Mouse (Mus musculus): ENCODE measurements around the gene Aadat. TPM values are rescaled to one million over a fixed set of nuclear protein-coding genes. Genes with fewer than 3 reads are reported as not detected.
A peak's percentile ranks its signal among the peaks of the same experiment; 100 is the strongest.
"Not testable (repeated sequence)": the region's sequence is repeated elsewhere in the genome, so short reads cannot be mapped to it uniquely, and the experiment has no call there.

Aadat gene
- 0.68 and 1.1 TPM in 2 replicates for polyA plus RNA-seq (2016; fragmentation: Nextera tagmentation; extraction: Ambion mirVana)

GRCm38 (mm10) chr8:60505653-60506521 is at the start of gene Aadat:
Gene Aadat, plus strand, starts transcription at chr8:60505932.
- Histone ChIP-seq H3K27me3 (no peaks in the 10 kb centered on the region), H3K27ac (no peak within 1 kb of the TSS), H3K4me1 (peaks cover 4% of the 10 kb centered on the region; the same call in 1 of the 2 replicates), H3K36me3 (no peaks in the 10 kb centered on the region), H3K4me2 (replicated peaks) (peak within 1 kb of the TSS; percentile 91), H3K9ac (peak within 1 kb of the TSS; percentile 68), H3K4me3 (peak within 1 kb of the TSS; percentile 54), H3K9me3 (replicated peaks) (no peaks in the 10 kb centered on the region)
- under 1% methylated on average over 25 of the region's 25 CpGs for WGBS
- ATAC-seq (ENCODE audit: low FRiP score) = peak; percentile 99

GRCm38 (mm10) chr8:60466686-60467335 is 38.9 kb upstream of the Aadat start:
- no peak overlapping the region for H3K9ac ChIP-seq
- no peak overlapping the region for H3K4me3 ChIP-seq
- H3K4me1 ChIP-seq = no peaks in the 10 kb centered on the region
- WGBS = 37% methylated on average over 15 of the region's 15 CpGs
- H3K4me2 ChIP-seq (replicated peaks) = 0 out of 2 replicates have a peak overlapping the region, but pooled peaks have one; percentile 13
- H3K27me3 ChIP-seq = no peaks in the 10 kb centered on the region
- no peaks in the 10 kb centered on the region for H3K9me3 ChIP-seq (replicated peaks)
- no peak overlapping the region for H3K27ac ChIP-seq
- ATAC-seq (ENCODE audit: low FRiP score) = peak; percentile 77
- no peaks in the 10 kb centered on the region for H3K36me3 ChIP-seq

DNA sequence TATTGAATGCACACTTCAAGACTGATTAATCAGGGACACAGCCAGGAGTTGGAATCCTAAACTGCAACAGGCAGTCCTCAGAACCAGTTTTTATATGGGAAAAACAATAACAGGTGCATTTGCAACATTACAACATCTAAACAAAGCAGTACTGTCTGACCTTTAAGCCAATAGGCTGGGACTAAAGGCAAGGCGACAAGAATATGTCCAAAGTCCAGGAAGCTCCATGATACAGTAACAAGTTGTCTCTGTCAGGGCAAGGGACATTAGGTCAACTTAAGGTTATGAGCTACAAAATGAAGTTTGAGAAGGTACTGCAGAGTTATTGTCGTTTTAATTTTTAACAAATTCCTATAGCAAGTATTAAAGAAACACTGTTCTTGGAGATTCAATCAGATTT is 15.6 kb upstream of the Aadat start:
- ATAC-seq (ENCODE audit: low FRiP score) = no peak
- Histone ChIP-seq H3K4me1 (no peaks in the 10 kb centered on the region), H3K4me3 (no peak overlapping the region), H3K9me3 (replicated peaks) (no peaks in the 10 kb centered on the region), H3K27ac (no peak overlapping the region), H3K27me3 (no peaks in the 10 kb centered on the region), H3K4me2 (replicated peaks) (no peak overlapping the region), H3K36me3 (no peaks in the 10 kb centered on the region), H3K9ac (no peak overlapping the region)
- WGBS = 82% methylated on average over 2 of the region's 2 CpGs

DNA sequence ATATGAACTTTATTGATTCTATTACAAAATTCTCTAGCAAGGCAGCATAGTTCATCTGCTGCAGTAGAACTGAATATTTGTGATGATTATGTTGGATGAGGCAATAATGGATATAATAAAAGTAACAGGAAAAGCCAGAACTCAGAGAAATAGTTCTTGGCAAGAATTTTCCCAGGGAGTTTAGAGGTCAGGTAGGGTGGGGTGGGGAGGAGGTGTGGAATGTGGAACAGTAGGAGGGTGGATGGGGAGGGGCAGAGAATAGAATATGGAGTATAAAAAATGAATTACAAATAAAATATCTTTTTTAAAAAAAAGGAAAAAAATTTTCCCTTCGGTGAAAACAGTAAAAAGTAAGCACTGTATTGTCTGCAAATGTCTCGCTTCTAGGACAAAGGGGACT is 13.9 kb upstream of the Aadat start:
- no peak overlapping the region for H3K9ac ChIP-seq
- 93% methylated on average over 2 of the region's 2 CpGs for WGBS
- H3K4me2 ChIP-seq (replicated peaks) = no peak overlapping the region
- no peaks in the 10 kb centered on the region for H3K4me1 ChIP-seq
- no peaks in the 10 kb centered on the region for H3K36me3 ChIP-seq
- H3K9me3 ChIP-seq (replicated peaks) = no peaks in the 10 kb centered on the region
- no peak for ATAC-seq (ENCODE audit: low FRiP score)
- H3K27me3 ChIP-seq = no peaks in the 10 kb centered on the region
- no peak overlapping the region for H3K4me3 ChIP-seq
- H3K27ac ChIP-seq = no peak overlapping the region

- 76% methylated on average over 3 of the region's 3 CpGs for WGBS
- no peak overlapping the region for H3K9ac ChIP-seq
- H3K4me2 ChIP-seq (replicated peaks) = no peak overlapping the region
- no peaks in the 10 kb centered on the region for H3K9me3 ChIP-seq (replicated peaks)
- no peaks in the 10 kb centered on the region for H3K27me3 ChIP-seq
- no peaks in the 10 kb centered on the region for H3K4me1 ChIP-seq
- no peaks in the 10 kb centered on the region for H3K36me3 ChIP-seq
- ATAC-seq (ENCODE audit: low FRiP score) = no peak
- no peak overlapping the region for H3K27ac ChIP-seq
- no peak overlapping the region for H3K4me3 ChIP-seq
Observed at GRCm38 (mm10) chr8:60492471-60492870, 13.3 kb upstream of the Aadat start.

DNA sequence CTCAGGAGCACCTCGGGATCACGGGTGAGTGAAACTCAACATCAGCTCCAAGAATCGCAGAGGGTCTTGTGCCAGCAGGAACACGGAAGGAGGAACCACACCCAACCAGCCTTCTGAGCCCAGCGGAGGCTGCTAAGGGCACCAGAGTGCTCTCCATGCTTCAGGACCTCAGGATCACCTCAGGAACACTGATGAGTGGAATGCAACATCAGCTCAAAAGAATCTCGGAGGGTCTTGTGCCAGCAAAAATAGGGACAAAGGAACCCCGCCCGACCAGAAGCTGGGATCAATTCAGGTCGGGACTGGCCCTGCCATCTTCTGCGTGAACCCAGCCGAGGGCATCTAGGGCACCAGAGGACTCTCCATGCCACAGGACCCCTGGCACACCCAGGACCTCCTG is 11.1 kb upstream of the Aadat start:
- no peak overlapping the region for H3K4me3 ChIP-seq
- no peak for ATAC-seq (ENCODE audit: low FRiP score)
- WGBS = 94% methylated on average over 11 of the region's 11 CpGs
- no peak overlapping the region for H3K9ac ChIP-seq
- no peaks in the 10 kb centered on the region for H3K27me3 ChIP-seq
- no peaks in the 10 kb centered on the region for H3K4me1 ChIP-seq
- no peak overlapping the region for H3K4me2 ChIP-seq (replicated peaks)
- no peaks in the 10 kb centered on the region for H3K36me3 ChIP-seq
- H3K27ac ChIP-seq = no peak overlapping the region
- no peaks in the 10 kb centered on the region for H3K9me3 ChIP-seq (replicated peaks)

DNA sequence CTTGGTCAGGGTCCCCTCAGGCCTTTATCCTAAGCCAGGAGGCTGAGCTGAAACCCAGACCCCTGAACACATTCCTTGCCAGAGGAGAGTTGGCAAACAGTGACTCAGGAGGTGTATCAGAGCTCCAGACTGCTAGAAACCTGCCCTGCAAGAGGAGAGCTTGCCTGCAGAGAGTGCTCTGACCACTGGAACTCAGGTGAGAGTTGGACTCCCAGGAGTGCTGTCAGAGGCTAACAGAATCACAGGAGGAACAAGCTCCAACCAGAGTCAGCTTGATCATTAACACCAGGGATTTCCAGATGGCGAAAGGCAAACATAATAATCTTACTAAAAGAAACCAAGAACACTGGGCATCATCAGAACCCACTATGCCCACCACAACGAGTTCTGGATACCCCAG is 10.7 kb upstream of the Aadat start:
- H3K4me2 ChIP-seq (replicated peaks); ATAC-seq (ENCODE audit: low FRiP score); H3K36me3 ChIP-seq; H3K4me1 ChIP-seq; H3K27me3 ChIP-seq; H3K9ac ChIP-seq; H3K9me3 ChIP-seq (replicated peaks); H3K4me3 ChIP-seq; H3K27ac ChIP-seq: not testable (repeated sequence)
- WGBS = 88% methylated on average over 2 of the region's 2 CpGs

GRCm38 (mm10) chr8:60503098-60503497 is 2.6 kb upstream of the Aadat start, which contains the start of gene Gm10283:
Gene Gm10283, minus strand, starts transcription at chr8:60503198.
- H3K9ac ChIP-seq = no peak within 1 kb of the TSS
- no peak for ATAC-seq (ENCODE audit: low FRiP score)
- no peak within 1 kb of the TSS for H3K4me2 ChIP-seq (replicated peaks)
- H3K36me3 ChIP-seq = no peaks in the 10 kb centered on the region
- no peak within 1 kb of the TSS for H3K4me3 ChIP-seq
- no peaks in the 10 kb centered on the region for H3K27me3 ChIP-seq
- H3K4me1 ChIP-seq = peaks cover 4% of the 10 kb centered on the region; the same call in 1 of the 2 replicates
- 66% methylated on average over 2 of the region's 2 CpGs for WGBS
- H3K27ac ChIP-seq = no peak within 1 kb of the TSS
- H3K9me3 ChIP-seq (replicated peaks) = no peaks in the 10 kb centered on the region

- H3K27ac ChIP-seq = no peak overlapping the region
- H3K4me2 ChIP-seq (replicated peaks) = no peak overlapping the region
- H3K9ac ChIP-seq = no peak overlapping the region
- no peak for ATAC-seq (ENCODE audit: low FRiP score)
- H3K9me3 ChIP-seq (replicated peaks) = no peaks in the 10 kb centered on the region
- H3K36me3 ChIP-seq = no peaks in the 10 kb centered on the region
- H3K4me1 ChIP-seq = no peaks in the 10 kb centered on the region
- no peaks in the 10 kb centered on the region for H3K27me3 ChIP-seq
- H3K4me3 ChIP-seq = no peak overlapping the region
Observed at GRCm38 (mm10) chr8:60518286-60518685, 12.6 kb downstream of the Aadat start.

DNA sequence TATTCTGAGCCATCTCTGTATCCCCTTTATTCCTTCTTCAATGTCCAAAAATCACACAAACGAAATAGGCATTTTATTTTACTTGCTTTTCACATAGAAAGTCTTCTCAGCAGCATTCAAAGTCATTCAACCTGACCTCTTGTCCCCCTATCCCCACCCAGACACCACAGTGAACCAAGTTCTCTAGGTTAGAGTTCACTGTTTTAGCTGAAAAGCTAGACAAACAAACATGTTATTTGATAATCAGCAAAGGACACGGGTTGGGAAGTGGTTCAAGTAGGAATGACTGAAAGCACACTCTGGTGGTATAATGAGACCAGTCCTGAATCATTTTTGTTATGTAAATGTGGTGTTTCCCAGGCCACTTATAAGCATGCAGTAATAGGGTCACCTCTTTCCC is 29.2 kb downstream of the Aadat start:
- H3K4me2 ChIP-seq (replicated peaks) = no peak overlapping the region
- WGBS = 45% methylated on average over 2 of the region's 2 CpGs
- H3K36me3 ChIP-seq = no peaks in the 10 kb centered on the region
- no peaks in the 10 kb centered on the region for H3K27me3 ChIP-seq
- H3K4me3 ChIP-seq = no peak overlapping the region
- ATAC-seq (ENCODE audit: low FRiP score) = no peak
- no peaks in the 10 kb centered on the region for H3K4me1 ChIP-seq
- H3K27ac ChIP-seq = no peak overlapping the region
- no peak overlapping the region for H3K9ac ChIP-seq
- 0 out of 2 replicates have a peak, but pooled peaks cover 6% of the 10 kb centered on the region for H3K9me3 ChIP-seq (replicated peaks)

DNA sequence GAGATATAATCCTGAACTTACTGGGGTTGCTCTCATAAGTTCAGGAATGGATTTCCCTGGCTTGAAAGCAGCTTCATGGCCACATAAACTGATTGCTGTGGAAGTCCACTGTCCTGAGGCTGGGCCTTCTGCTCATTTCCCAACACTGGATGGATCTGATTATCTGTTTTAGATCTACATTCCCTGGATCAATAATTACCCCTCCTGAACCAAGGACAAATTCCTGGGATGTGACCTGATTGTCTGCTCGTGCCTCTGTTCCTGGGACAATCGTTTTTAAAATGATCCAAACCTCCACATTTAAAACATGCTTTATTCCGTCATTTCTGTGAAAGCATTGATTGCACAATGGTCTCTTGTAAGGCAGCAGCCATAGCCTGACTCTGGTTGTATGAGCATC is 61.1 kb downstream of the Aadat start:
- H3K27me3 ChIP-seq = no peaks in the 10 kb centered on the region
- no peak overlapping the region for H3K9ac ChIP-seq
- no peaks in the 10 kb centered on the region for H3K9me3 ChIP-seq (replicated peaks)
- no peak overlapping the region for H3K27ac ChIP-seq
- H3K4me1 ChIP-seq = no peaks in the 10 kb centered on the region
- no peaks in the 10 kb centered on the region for H3K36me3 ChIP-seq
- WGBS = 83% methylated on average over 3 of the region's 3 CpGs
- no peak overlapping the region for H3K4me3 ChIP-seq
- no peak overlapping the region for H3K4me2 ChIP-seq (replicated peaks)
- ATAC-seq (ENCODE audit: low FRiP score) = no peak

GRCm38 (mm10) chr8:60577231-60577630 is 71.5 kb downstream of the Aadat start:
- no peaks in the 10 kb centered on the region for H3K27me3 ChIP-seq
- no peak for ATAC-seq (ENCODE audit: low FRiP score)
- H3K4me1 ChIP-seq = no peaks in the 10 kb centered on the region
- no peaks in the 10 kb centered on the region for H3K36me3 ChIP-seq
- no peak overlapping the region for H3K9ac ChIP-seq
- no peak overlapping the region for H3K4me2 ChIP-seq (replicated peaks)
- H3K9me3 ChIP-seq (replicated peaks) = no peaks in the 10 kb centered on the region
- H3K27ac ChIP-seq = no peak overlapping the region
- no peak overlapping the region for H3K4me3 ChIP-seq
- WGBS = 72% methylated on average over 1 of the region's 1 CpGs

All from hindbrain, embryonic 12.5 days (tissue).